Mouse (Mus musculus) forebrain, postnatal 0 days (tissue): ENCODE measurements around the gene Git1. TPM values are rescaled to one million over a fixed set of nuclear protein-coding genes. Genes with fewer than 3 reads are reported as not detected.
"Not testable (repeated sequence)": the region's sequence is repeated elsewhere in the genome, so short reads cannot be mapped to it uniquely, and the experiment has no call there.

Experiments used
- ATAC-seq: fragments of 200-750 bp; cut with Nextera tagmentation; 2 replicates; pipeline ENCODE4 v1.8.0; 2017; ENCODE audit warnings: mild to moderate bottlenecking, moderate library complexity
- DNase-seq: peaks from one replicate; pipeline ENCODE4 v3.0.0-alpha.2; 2015
- H3K27ac ChIP-seq: fragments of 300-500 bp; sonication (generic); 2 replicates; pipeline ENCODE4 v1.5.1; 2014; ENCODE audit warnings: low read depth, mild to moderate bottlenecking, antibody characterized with exemption, low read length, moderate library complexity, mixed read lengths
- H3K27me3 ChIP-seq: fragments of 300-500 bp; sonication (generic); 2 replicates; pipeline ENCODE4 v1.6.1; 2014; ENCODE audit warnings: mild to moderate bottlenecking, low read length, mixed read lengths; ENCODE audit not compliant: insufficient read depth
- H3K36me3 ChIP-seq: fragments of 300-500 bp; sonication (generic); 2 replicates; pipeline ENCODE4 v1.6.1; 2014; ENCODE audit warnings: mild to moderate bottlenecking, moderate library complexity; ENCODE audit not compliant: insufficient read depth
- H3K4me1 ChIP-seq: fragments of 300-500 bp; sonication (generic); 2 replicates; pipeline ENCODE4 v1.6.1; 2014; ENCODE audit warnings: antibody characterized with exemption; ENCODE audit not compliant: insufficient read depth
- H3K4me2 ChIP-seq: fragments of 300-500 bp; sonication (generic); 2 replicates; pipeline ENCODE4 v1.6.1; 2014; ENCODE audit warnings: low read depth, mild to moderate bottlenecking, moderate library complexity
- H3K4me3 ChIP-seq: fragments of 300-500 bp; sonication (generic); 2 replicates; pipeline ENCODE4 v1.5.1; 2014; ENCODE audit warnings: low read depth, low read length, mixed read lengths
- H3K9ac ChIP-seq: fragments of 300-500 bp; sonication (generic); 2 replicates; pipeline ENCODE4 v1.6.1; 2014; ENCODE audit warnings: mild to moderate bottlenecking
- H3K9me3 ChIP-seq: fragments of 300-500 bp; sonication (generic); 2 replicates; pipeline ENCODE4 v1.6.1; 2016; ENCODE audit warnings: low read length
- CTCF ChIP-seq: sonication (generic); IDR thresholded peaks from 2 replicates; pipeline ENCODE4 v1.5.1; 2016; ENCODE audit warnings: antibody characterized with exemption, control low read depth, low read depth
- WGBS: fragments of 180-500 bp; shearing (Covaris S2); extraction: QIAGEN DNeasy Blood & Tissue Kit; methylation state at CpG from one replicate; pipeline ENCODE4 v1.1.7; 2014; 5-methylcytosine and 5-hydroxymethylcytosine counted together
- polyA plus RNA-seq: library from polyadenylated mRNA; unstranded; fragments of >200 nt; fragmentation: Nextera tagmentation; extraction: Ambion mirVana; gene quantifications from 2 replicates; pipeline ENCODE4 v1.2.1, GENCODE M21; 2015
- total RNA-seq: library from RNA; depleted of rRNA; stranded (reverse); fragments of >200 nt; gene quantifications from 2 replicates; pipeline ENCODE4 v1.2.3, GENCODE M21; 2014

The Git1 gene
- total and polyA plus RNA-seq, 2 experiments from 2014 or later: 22.1 to 126 TPM

- Histone ChIP-seq H3K9ac (no peak within 1 kb of the TSS), H3K9me3 (no peaks in the 10 kb centered on the region), H3K4me1 (peaks cover 9% of the 10 kb centered on the region), H3K4me2 (no peak within 1 kb of the TSS), H3K27ac (no peak within 1 kb of the TSS), H3K4me3 (no peak within 1 kb of the TSS), H3K27me3 (no peaks in the 10 kb centered on the region), H3K36me3 (no peaks in the 10 kb centered on the region)
- ATAC-seq (no peak), DNase-seq (no peak)
- no peak for TF ChIP-seq CTCF
- WGBS: 78% methylated on average over 5 of the region's 5 CpGs
Observed at GRCm38 (mm10) chr11:77519043-77519442, 25.7 kb downstream of the Git1 start, which contains the start of gene Gm10392. TSS of gene Gm10392 (minus strand) at chr11:77519198.

- Histone ChIP-seq H3K27ac (no peak overlapping the region), H3K4me1 (no peaks in the 10 kb centered on the region), H3K27me3 (no peaks in the 10 kb centered on the region), H3K36me3 (no peaks in the 10 kb centered on the region), H3K4me2 (no peak overlapping the region), H3K4me3 (no peak overlapping the region), H3K9ac (no peak overlapping the region), H3K9me3 (no peaks in the 10 kb centered on the region)
- ATAC-seq (no peak), DNase-seq (no peak)
- no peak for TF ChIP-seq CTCF
- WGBS: 31% methylated on average over 5 of the region's 5 CpGs
Observed at GRCm38 (mm10) chr11:77520601-77521529, 27.5 kb downstream of the Git1 start.

GRCm38 (mm10) chr11:77525804-77526486 is 32.6 kb downstream of the Git1 start:
- Histone ChIP-seq H3K27me3 (no peaks in the 10 kb centered on the region), H3K9me3 (no peaks in the 10 kb centered on the region), H3K27ac (no peak overlapping the region), H3K4me2 (no peak overlapping the region), H3K9ac (no peak overlapping the region), H3K36me3 (no peaks in the 10 kb centered on the region), H3K4me3 (no peak overlapping the region), H3K4me1 (no peaks in the 10 kb centered on the region)
- no peak for TF ChIP-seq CTCF
- ATAC-seq: no peak
- DNase-seq: no peak
- WGBS: 77% methylated on average over 3 of the region's 3 CpGs

GRCm38 (mm10) chr11:77528420-77528819 is 35.1 kb downstream of the Git1 start:
- ATAC-seq, H3K36me3 ChIP-seq, DNase-seq, H3K9me3 ChIP-seq, H3K4me1 ChIP-seq, H3K4me3 ChIP-seq, H3K27me3 ChIP-seq, H3K27ac ChIP-seq, H3K9ac ChIP-seq, H3K4me2 ChIP-seq: not testable (repeated sequence)
- WGBS: 89% methylated on average over 3 of the region's 3 CpGs

- Histone ChIP-seq H3K9ac (no peak overlapping the region), H3K4me3 (no peak overlapping the region), H3K27ac (no peak overlapping the region), H3K9me3 (no peaks in the 10 kb centered on the region), H3K4me2 (no peak overlapping the region), H3K27me3 (no peaks in the 10 kb centered on the region), H3K36me3 (no peaks in the 10 kb centered on the region), H3K4me1 (no peaks in the 10 kb centered on the region)
- DNase-seq: no peak
- 90% methylated on average over 3 of the region's 3 CpGs for WGBS
- TF ChIP-seq CTCF: no peak
- ATAC-seq: no peak
Observed at GRCm38 (mm10) chr11:77529644-77530043, 36.3 kb downstream of the Git1 start.

- Histone ChIP-seq H3K27me3 (no peaks in the 10 kb centered on the region), H3K36me3 (no peaks in the 10 kb centered on the region), H3K27ac (no peak overlapping the region), H3K4me2 (no peak overlapping the region), H3K9ac (no peak overlapping the region), H3K9me3 (no peaks in the 10 kb centered on the region), H3K4me3 (no peak overlapping the region), H3K4me1 (no peaks in the 10 kb centered on the region)
- no peak for DNase-seq
- no peak for TF ChIP-seq CTCF
- no peak for ATAC-seq
- WGBS: 89% methylated on average over 2 of the region's 2 CpGs
Observed at GRCm38 (mm10) chr11:77530862-77531261, 37.5 kb downstream of the Git1 start.
